ENCODE assay signal across 14 mouse cellular contexts in the genomic region with DNA sequence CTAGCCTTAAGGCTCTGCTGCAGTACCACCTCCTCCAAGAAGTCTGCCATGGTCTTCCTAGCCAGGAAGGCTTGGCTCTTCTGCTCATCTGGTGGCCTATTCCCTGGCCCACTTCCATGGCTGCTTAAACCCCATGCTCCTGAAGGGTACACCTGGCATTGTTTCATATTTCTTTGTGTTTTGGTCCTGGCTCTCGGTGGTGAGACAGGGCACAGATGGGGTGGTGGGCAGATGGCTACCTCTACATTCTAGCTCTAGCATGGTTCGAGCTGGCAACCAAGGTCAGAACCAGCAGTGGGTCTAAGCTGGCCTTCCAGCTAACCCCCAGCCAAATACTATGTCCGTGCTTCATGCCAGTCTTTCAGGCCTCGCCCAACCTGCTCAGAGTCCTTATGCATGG. TPM values are rescaled to one million over a fixed set of nuclear protein-coding genes. Genes with fewer than 3 reads are reported as not detected.
DNase-seq lines count a peak whose midpoint lies in the region; ATAC-seq lines count a peak whose summit lies in the region.
"Had no signal": no experiment of that assay in that cellular context is flagged by ENCODE, and none has a peak within 500 bp of the region (broad histone marks: within the 10 kb centered on the region; RNA-seq: fewer than 3 reads in every experiment).

No protein-coding gene starts in this region.

- H3K4me1 ChIP-seq in kidney, embryonic 16.5 days (ENCODE audit: insufficient read depth, low read length): peaks cover 67% of the 10 kb centered on the region
- peaks cover 32% of the 10 kb centered on the region for H3K4me1 ChIP-seq in embryonic facial prominence, embryonic 14.5 days (ENCODE audit: control insufficient read depth, insufficient read depth, low read length)
- peaks cover 50% of the 10 kb centered on the region for H3K4me1 ChIP-seq in limb, embryonic 12.5 days (replicated peaks)
- H3K4me1 ChIP-seq in forebrain, embryonic 13.5 days: peaks cover 23% of the 10 kb centered on the region
- H3K4me1 ChIP-seq: liver, embryonic 13.5 days had no signal

- no peaks in the 10 kb centered on the region for H3K27me3 ChIP-seq in kidney, embryonic 16.5 days (ENCODE audit: insufficient read depth, low read length)
- no peaks in the 10 kb centered on the region for H3K27me3 ChIP-seq in embryonic facial prominence, embryonic 14.5 days (replicated peaks; ENCODE audit: control insufficient read depth, insufficient read depth, low read length)
- no peaks in the 10 kb centered on the region for H3K27me3 ChIP-seq in limb, embryonic 12.5 days
- H3K27me3 ChIP-seq in forebrain, embryonic 13.5 days: no peaks in the 10 kb centered on the region
- H3K27me3 ChIP-seq: hindbrain, embryonic 12.5 days; liver, embryonic 13.5 days; neural tube, embryonic 15.5 days had no signal

- ATAC-seq in kidney, embryonic 16.5 days (ENCODE audit: low FRiP score, low TSS enrichment): no peak
- no peak for ATAC-seq in embryonic facial prominence, embryonic 14.5 days (ENCODE audit: low read depth)
- ATAC-seq in limb, embryonic 12.5 days (ENCODE audit: insufficient number of reproducible peaks, insufficient read depth, low FRiP score, low TSS enrichment, low read depth): no peak
- ATAC-seq in forebrain, embryonic 13.5 days: no peak

- H3K9ac ChIP-seq in kidney, embryonic 16.5 days (replicated peaks; ENCODE audit: low read length): peak overlapping the region; percentile 77
- no peak overlapping the region for H3K9ac ChIP-seq in embryonic facial prominence, embryonic 14.5 days (ENCODE audit: low read depth, low read length)
- no peak overlapping the region for H3K9ac ChIP-seq in limb, embryonic 12.5 days (replicated peaks)
- H3K9ac ChIP-seq in forebrain, embryonic 13.5 days: no peak overlapping the region
- H3K9ac ChIP-seq: liver, embryonic 13.5 days; neural tube, embryonic 15.5 days had no signal

- H3K36me3 ChIP-seq in kidney, embryonic 16.5 days (ENCODE audit: insufficient read depth, low read length): no peaks in the 10 kb centered on the region
- no peaks in the 10 kb centered on the region for H3K36me3 ChIP-seq in embryonic facial prominence, embryonic 14.5 days (ENCODE audit: control insufficient read depth, insufficient read depth, low read length)
- no peaks in the 10 kb centered on the region for H3K36me3 ChIP-seq in limb, embryonic 12.5 days
- H3K36me3 ChIP-seq in forebrain, embryonic 13.5 days (ENCODE audit: poor library complexity, severe bottlenecking): no peaks in the 10 kb centered on the region
- H3K36me3 ChIP-seq: hindbrain, embryonic 12.5 days; liver, embryonic 13.5 days; neural tube, embryonic 15.5 days had no signal

- WGBS in kidney, embryonic 16.5 days: 75% methylated on average over 4 of the region's 4 CpGs
- 90% methylated on average over 4 of the region's 4 CpGs for WGBS in embryonic facial prominence, embryonic 14.5 days
- 93% methylated on average over 4 of the region's 4 CpGs for WGBS in limb, embryonic 12.5 days
- WGBS in forebrain, embryonic 13.5 days: 87% methylated on average over 4 of the region's 4 CpGs

- peak overlapping the region; percentile 43 for H3K4me3 ChIP-seq in kidney, embryonic 16.5 days (ENCODE audit: low read length)
- H3K4me3 ChIP-seq in embryonic facial prominence, embryonic 14.5 days (ENCODE audit: low read depth, low read length): no peak overlapping the region
- no peak overlapping the region for H3K4me3 ChIP-seq in limb, embryonic 12.5 days (replicated peaks)
- no peak overlapping the region for H3K4me3 ChIP-seq in forebrain, embryonic 13.5 days
- H3K4me3 ChIP-seq: hindbrain, embryonic 12.5 days; liver, embryonic 13.5 days; neural tube, embryonic 15.5 days had no signal

- peak overlapping the region; percentile 54 for H3K4me2 ChIP-seq in kidney, embryonic 16.5 days (replicated peaks; ENCODE audit: low read depth, low read length)
- peak overlapping the region; percentile 20 for H3K4me2 ChIP-seq in embryonic facial prominence, embryonic 14.5 days (ENCODE audit: low read depth, low read length)
- H3K4me2 ChIP-seq in limb, embryonic 12.5 days: peak overlapping the region; percentile 44
- no peak overlapping the region for H3K4me2 ChIP-seq in forebrain, embryonic 13.5 days
- H3K4me2 ChIP-seq: liver, embryonic 13.5 days; midbrain, embryonic 11.5 days; neural tube, embryonic 15.5 days had no signal

- DNase-seq in cerebellum, adult 9-10 months: peak; percentile 61
- DNase-seq in cerebellum, adult 11 months: no peak
- DNase-seq in kidney, postnatal 36 days: no peak
- no peak for DNase-seq in embryonic facial prominence, embryonic 14.5 days (ENCODE audit: low spot score)
- no peak for DNase-seq in spleen, postnatal 36 days (ENCODE audit: low spot score in 2 of 2)
- DNase-seq: cerebellum, adult 8-10 months; liver, embryonic 13.5 days had no signal

- peak overlapping the region; percentile 97 for H3K27ac ChIP-seq in kidney, embryonic 16.5 days (ENCODE audit: low read length)
- H3K27ac ChIP-seq in embryonic facial prominence, embryonic 14.5 days (replicated peaks; ENCODE audit: low read depth, low read length): no peak overlapping the region
- H3K27ac ChIP-seq in limb, embryonic 12.5 days: peak overlapping the region; percentile 90; the same call in 1 of the 2 replicates
- H3K27ac ChIP-seq in forebrain, embryonic 13.5 days: no peak overlapping the region
- H3K27ac ChIP-seq: liver, embryonic 13.5 days; neural tube, embryonic 15.5 days had no signal

- H3K9me3 ChIP-seq in kidney, embryonic 16.5 days (ENCODE audit: low read length): no peaks in the 10 kb centered on the region
- H3K9me3 ChIP-seq in embryonic facial prominence, embryonic 14.5 days (ENCODE audit: control insufficient read depth, low read length): no peaks in the 10 kb centered on the region
- H3K9me3 ChIP-seq in limb, embryonic 12.5 days: no peaks in the 10 kb centered on the region
- no peaks in the 10 kb centered on the region for H3K9me3 ChIP-seq in forebrain, embryonic 13.5 days (replicated peaks)
- H3K9me3 ChIP-seq: hindbrain, embryonic 12.5 days; liver, embryonic 13.5 days; neural tube, embryonic 15.5 days had no signal

RNA-seq across cellular contexts. Expression of a gene that starts 12.3 kb away (rescaled TPM):
- polyA plus RNA-seq in kidney, embryonic 16.5 days (2015; fragmentation: Nextera tagmentation; extraction: Ambion mirVana): 141 and 156 TPM in 2 replicates
- polyA plus RNA-seq in embryonic facial prominence, embryonic 14.5 days (2014; fragmentation: Nextera tagmentation; extraction: Ambion mirVana): 40.1 and 42.6 TPM in 2 replicates
- 30.2 and 30.3 TPM in 2 replicates for polyA plus RNA-seq in limb, embryonic 12.5 days (2016; fragmentation: Nextera tagmentation; extraction: Ambion mirVana)
- 4.2 TPM in 2 replicates for polyA plus RNA-seq in forebrain, embryonic 13.5 days (2015; fragmentation: Nextera tagmentation; extraction: Ambion mirVana)

RNA-seq across cellular contexts. Expression of a gene that starts 25.7 kb away (rescaled TPM):
- 14.2 and 17.2 TPM in 2 replicates for polyA plus RNA-seq in kidney, embryonic 16.5 days (2015; fragmentation: Nextera tagmentation; extraction: Ambion mirVana)
- polyA plus RNA-seq in embryonic facial prominence, embryonic 14.5 days (2014; fragmentation: Nextera tagmentation; extraction: Ambion mirVana): 376 and 643 TPM in 2 replicates
- polyA plus RNA-seq in limb, embryonic 12.5 days (2016; fragmentation: Nextera tagmentation; extraction: Ambion mirVana): 14.3 and 17.3 TPM in 2 replicates
- 0.28 and 0.77 TPM in 2 replicates for polyA plus RNA-seq in forebrain, embryonic 13.5 days (2015; fragmentation: Nextera tagmentation; extraction: Ambion mirVana)
- polyA plus RNA-seq: adrenal gland, adult 2 months had no signal

RNA-seq across cellular contexts. Expression of a gene that starts 31.3 kb away (rescaled TPM):
- 11.9 and 12.0 TPM in 2 replicates for polyA plus RNA-seq in kidney, embryonic 16.5 days (2015; fragmentation: Nextera tagmentation; extraction: Ambion mirVana)
- polyA plus RNA-seq in embryonic facial prominence, embryonic 14.5 days (2014; fragmentation: Nextera tagmentation; extraction: Ambion mirVana): 319 and 564 TPM in 2 replicates
- polyA plus RNA-seq in limb, embryonic 12.5 days (2016; fragmentation: Nextera tagmentation; extraction: Ambion mirVana): 14.4 and 15.3 TPM in 2 replicates
- 0.61 TPM in 1 of 2 replicates, not detected in the other for polyA plus RNA-seq in forebrain, embryonic 13.5 days (2015; fragmentation: Nextera tagmentation; extraction: Ambion mirVana)
- polyA plus RNA-seq: adrenal gland, adult 2 months had no signal

RNA-seq across cellular contexts. Expression of a gene that starts 38.3 kb away (rescaled TPM):
- polyA plus RNA-seq in kidney, embryonic 16.5 days (2015; fragmentation: Nextera tagmentation; extraction: Ambion mirVana): 2.3 and 4.0 TPM in 2 replicates
- 1.9 and 3.9 TPM in 2 replicates for polyA plus RNA-seq in embryonic facial prominence, embryonic 14.5 days (2014; fragmentation: Nextera tagmentation; extraction: Ambion mirVana)
- polyA plus RNA-seq in limb, embryonic 12.5 days (2016; fragmentation: Nextera tagmentation; extraction: Ambion mirVana): 0.60 TPM in 1 of 2 replicates, not detected in the other
- polyA plus RNA-seq in forebrain, embryonic 13.5 days (2015; fragmentation: Nextera tagmentation; extraction: Ambion mirVana): not detected in 2 replicates
- polyA plus RNA-seq: liver, embryonic 13.5 days; midbrain, embryonic 11.5 days had no signal

RNA-seq across cellular contexts. Expression of a gene that starts 59.5 kb away (rescaled TPM):
- 24.4 and 24.6 TPM in 2 replicates for polyA plus RNA-seq in kidney, embryonic 16.5 days (2015; fragmentation: Nextera tagmentation; extraction: Ambion mirVana)
- polyA plus RNA-seq in embryonic facial prominence, embryonic 14.5 days (2014; fragmentation: Nextera tagmentation; extraction: Ambion mirVana): 30.3 and 33.1 TPM in 2 replicates
- polyA plus RNA-seq in limb, embryonic 12.5 days (2016; fragmentation: Nextera tagmentation; extraction: Ambion mirVana): 29.4 and 33.3 TPM in 2 replicates
- polyA plus RNA-seq in forebrain, embryonic 13.5 days (2015; fragmentation: Nextera tagmentation; extraction: Ambion mirVana): 16.2 and 16.5 TPM in 2 replicates

Comparison
In these comparisons a context has a peak if more than half of its experiments do, and no peak if none do; other contexts are left out.
1. H3K27ac ChIP-seq: peak in kidney, embryonic 16.5 days (single experiment) and limb, embryonic 12.5 days (single experiment); none in embryonic facial prominence, embryonic 14.5 days (single experiment) and forebrain, embryonic 13.5 days (single experiment).
2. RNA of a gene that starts 25.7 kb away (polyA plus RNA-seq): 376 to 643 TPM in embryonic facial prominence, embryonic 14.5 days; 14.2 to 17.2 TPM in kidney, embryonic 16.5 days, 14.3 to 17.3 TPM in limb, embryonic 12.5 days and 0.28 to 0.77 TPM in forebrain, embryonic 13.5 days; every median in the first group is over 10 times any median in the second.
3. RNA of a gene that starts 31.3 kb away (polyA plus RNA-seq): 319 to 564 TPM in embryonic facial prominence, embryonic 14.5 days; 14.4 to 15.3 TPM in limb, embryonic 12.5 days, 11.9 to 12.0 TPM in kidney, embryonic 16.5 days and 0.61 TPM in forebrain, embryonic 13.5 days; every median in the first group is over 10 times any median in the second.